Mouse (Mus musculus) MEL (cell line): ENCODE data around the gene Rapgef6. TPM values are rescaled to one million over a fixed set of nuclear protein-coding genes. Genes with fewer than 3 reads are reported as not detected.

Experiments
- DNase-seq: peaks from one replicate; pipeline ENCODE4 v3.0.0; 2011; ENCODE audit warnings: low read depth, low spot score
- H3K27ac ChIP-seq: 2 replicates; pipeline ENCODE4 v1.5.1; 2012; ENCODE audit warnings: low read depth, mild to moderate bottlenecking, control low read depth, low read length, moderate library complexity; ENCODE audit not compliant: control insufficient read depth
- H3K27me3 ChIP-seq, 2 experiments: fragments of 150-350 bp in 1 of 2; sonication (generic) in 1 of 2; 2 replicates each; pipeline ENCODE4 v1.6.1; 2012; ENCODE audit warnings: low read length in 2 of 2, mild to moderate bottlenecking in 2 of 2, improper control_type of control experiment in 1 of 2, moderate library complexity in 1 of 2; ENCODE audit not compliant: insufficient read depth in 2 of 2, control insufficient read depth in 1 of 2
- H3K36me3 ChIP-seq, 2 experiments: 2 replicates each; pipeline ENCODE4 v1.6.1; 2012 to 2014; ENCODE audit warnings: low read length in 2 of 2, improper control_type of control experiment in 1 of 2, inconsistent platforms in 1 of 2, mild to moderate bottlenecking in 1 of 2; ENCODE audit not compliant: insufficient read depth in 2 of 2, control insufficient read depth in 1 of 2
- H3K4me1 ChIP-seq, 2 experiments: fragments of 150-350 bp in 1 of 2; sonication (generic) in 1 of 2; 2 replicates each; pipeline ENCODE4 v1.6.1; 2012; ENCODE audit warnings: low read length in 2 of 2, improper control_type of control experiment in 1 of 2, mild to moderate bottlenecking in 1 of 2; ENCODE audit not compliant: insufficient read depth in 2 of 2, control insufficient read depth in 1 of 2
- H3K4me3 ChIP-seq, 2 experiments: fragments of 150-350 bp in 1 of 2; sonication (generic) in 1 of 2; 2 replicates each; pipeline ENCODE4 v1.5.1; 2012; ENCODE audit warnings: low read depth in 2 of 2, low read length in 2 of 2, mild to moderate bottlenecking in 2 of 2, moderate library complexity in 2 of 2, control low read depth in 1 of 2, improper control_type of control experiment in 1 of 2; ENCODE audit not compliant: control insufficient read depth in 1 of 2, insufficient read depth in 1 of 2
- H3K79me2 ChIP-seq: 2 replicates; pipeline ENCODE4 v1.6.1; 2012; ENCODE audit warnings: mild to moderate bottlenecking, low read length, moderate library complexity; ENCODE audit not compliant: control insufficient read depth, poor library complexity, insufficient read depth
- H3K9ac ChIP-seq: 2 replicates; pipeline ENCODE4 v1.6.1; 2012; ENCODE audit warnings: low read depth, mild to moderate bottlenecking, control low read depth, low read length, moderate library complexity; ENCODE audit not compliant: control insufficient read depth, poor library complexity, severe bottlenecking
- H3K9me3 ChIP-seq: fragments of 150-350 bp; sonication (generic); replicated peaks from 2 replicates; pipeline ENCODE4 v1.6.1; 2012; ENCODE audit warnings: mild to moderate bottlenecking, low read length, improper control_type of control experiment, moderate library complexity; ENCODE audit not compliant: insufficient read depth
- BHLHE40 ChIP-seq: IDR thresholded peaks from 2 replicates; pipeline ENCODE4 v1.6.1; 2012; ENCODE audit warnings: low read depth, mild to moderate bottlenecking, inconsistent platforms, low read length, improper control_type of control experiment, borderline replicate concordance
- CHD1 ChIP-seq: IDR thresholded peaks from 2 replicates; pipeline ENCODE4 v1.6.1; 2012; ENCODE audit warnings: low read depth, mild to moderate bottlenecking, inconsistent platforms, low read length, improper control_type of control experiment
- CHD2 ChIP-seq: IDR thresholded peaks from 2 replicates; pipeline ENCODE4 v1.6.1; 2011; ENCODE audit warnings: low read length, improper control_type of control experiment
- CTCF ChIP-seq, 3 experiments: IDR thresholded peaks in 2 of 3; conservative IDR thresholded peaks in 1 of 3; 2 replicates each; pipeline ENCODE4 v1.5.1; 2011 to 2012; ENCODE audit warnings: low read length in 3 of 3, low read depth in 2 of 3, mild to moderate bottlenecking in 2 of 3, improper control_type of control experiment in 1 of 3, inconsistent platforms in 1 of 3, mixed read lengths in 1 of 3, moderate library complexity in 1 of 3; ENCODE audit not compliant: control insufficient read depth in 1 of 3, insufficient read depth in 1 of 3, poor library complexity in 1 of 3, severe bottlenecking in 1 of 3
- EP300 ChIP-seq, 2 experiments: IDR thresholded peaks; 2 replicates each; pipeline ENCODE4 v1.6.1; 2011; ENCODE audit warnings: improper control_type of control experiment in 2 of 2, low read length in 2 of 2, low read depth in 1 of 2, mild to moderate bottlenecking in 1 of 2
- ETS1 ChIP-seq: IDR thresholded peaks from 2 replicates; pipeline ENCODE4 v1.6.1; 2012; ENCODE audit warnings: low read depth, mild to moderate bottlenecking, inconsistent platforms, low read length, improper control_type of control experiment, moderate library complexity
- GATA1 ChIP-seq: IDR thresholded peaks from 2 replicates; pipeline ENCODE4 v1.6.1; 2011; ENCODE audit warnings: low read depth, low read length, improper control_type of control experiment
- HCFC1 ChIP-seq: IDR thresholded peaks from 2 replicates; pipeline ENCODE4 v1.6.1; 2012; ENCODE audit warnings: low read depth, mild to moderate bottlenecking, inconsistent platforms, low read length, improper control_type of control experiment, moderate library complexity
- JUND ChIP-seq: IDR thresholded peaks from 2 replicates; pipeline ENCODE4 v1.6.1; 2011; ENCODE audit warnings: low read depth, mild to moderate bottlenecking, improper control_type of control experiment, low read length
- KAT2A ChIP-seq: conservative IDR thresholded peaks from 2 replicates; pipeline ENCODE4 v1.6.1; 2012; ENCODE audit warnings: low read depth, low read length, improper control_type of control experiment, inconsistent platforms
- MAFK ChIP-seq: IDR thresholded peaks from 2 replicates; pipeline ENCODE4 v1.6.1; 2011; ENCODE audit warnings: low read depth, mild to moderate bottlenecking, low read length, improper control_type of control experiment, borderline replicate concordance
- MAX ChIP-seq: IDR thresholded peaks from 2 replicates; pipeline ENCODE4 v1.6.1; 2011; ENCODE audit warnings: low read length, improper control_type of control experiment
- MAZ ChIP-seq: IDR thresholded peaks from 2 replicates; pipeline ENCODE4 v1.6.1; 2012; ENCODE audit warnings: low read depth, mild to moderate bottlenecking, inconsistent platforms, low read length, improper control_type of control experiment
- MEF2A ChIP-seq: IDR thresholded peaks from 2 replicates; pipeline ENCODE4 v1.6.1; 2014; ENCODE audit warnings: low read depth, mild to moderate bottlenecking, inconsistent platforms, low read length, improper control_type of control experiment; ENCODE audit not compliant: poor library complexity, insufficient replicate concordance, severe bottlenecking; ENCODE audit errors: extremely low read depth
- MYB ChIP-seq: IDR thresholded peaks from 2 replicates; pipeline ENCODE4 v1.6.1; 2011; ENCODE audit warnings: mild to moderate bottlenecking, low read depth, low read length, improper control_type of control experiment
- MYC ChIP-seq: IDR thresholded peaks from 2 replicates; pipeline ENCODE4 v1.6.1; 2011; ENCODE audit warnings: low read depth, mild to moderate bottlenecking, low read length, improper control_type of control experiment, moderate library complexity
- NELFE ChIP-seq: IDR thresholded peaks from 2 replicates; pipeline ENCODE4 v1.6.1; 2011; ENCODE audit warnings: low read depth, low read length, improper control_type of control experiment
- NRF1 ChIP-seq: IDR thresholded peaks from 2 replicates; pipeline ENCODE4 v1.6.1; 2014; ENCODE audit warnings: low read depth, mild to moderate bottlenecking, inconsistent platforms, low read length, improper control_type of control experiment, moderate library complexity; ENCODE audit not compliant: poor library complexity, insufficient read depth, severe bottlenecking
- POLR2AphosphoS2 ChIP-seq: IDR thresholded peaks from 2 replicates; pipeline ENCODE4 v1.6.1; 2011; ENCODE audit warnings: low read length, improper control_type of control experiment
- POLR2AphosphoS5 ChIP-seq: IDR thresholded peaks from 2 replicates; pipeline ENCODE4 v1.6.1; 2012; ENCODE audit warnings: low read depth, borderline replicate concordance, mild to moderate bottlenecking, inconsistent platforms, low read length, moderate library complexity, mixed read lengths
- RAD21 ChIP-seq: IDR thresholded peaks from 2 replicates; pipeline ENCODE4 v1.6.1; 2011; ENCODE audit warnings: mild to moderate bottlenecking, low read depth, low read length, improper control_type of control experiment
- RCOR1 ChIP-seq: IDR thresholded peaks from 2 replicates; pipeline ENCODE4 v1.6.1; 2012; ENCODE audit warnings: low read depth, mild to moderate bottlenecking, inconsistent platforms, low read length, improper control_type of control experiment
- SIN3A ChIP-seq: IDR thresholded peaks from 2 replicates; pipeline ENCODE4 v1.6.1; 2012; ENCODE audit warnings: low read length, improper control_type of control experiment, inconsistent platforms
- SMC3 ChIP-seq: IDR thresholded peaks from 2 replicates; pipeline ENCODE4 v1.6.1; 2011; ENCODE audit warnings: low read depth, low read length, improper control_type of control experiment
- TAL1 ChIP-seq: IDR thresholded peaks from 2 replicates; pipeline ENCODE4 v1.6.1; 2012; ENCODE audit warnings: mild to moderate bottlenecking, inconsistent platforms, low read length, moderate library complexity, mixed read lengths
- TBP ChIP-seq: IDR thresholded peaks from 2 replicates; pipeline ENCODE4 v1.8.0; 2011; ENCODE audit warnings: low read depth, low read length, improper control_type of control experiment
- TCF12 ChIP-seq: IDR thresholded peaks from 2 replicates; pipeline ENCODE4 v1.6.1; 2014; ENCODE audit warnings: low read depth, mild to moderate bottlenecking, inconsistent platforms, low read length, improper control_type of control experiment, moderate library complexity
- UBTF ChIP-seq: IDR thresholded peaks from 2 replicates; pipeline ENCODE4 v1.6.1; 2012; ENCODE audit warnings: low read depth, mild to moderate bottlenecking, inconsistent platforms, low read length, improper control_type of control experiment, moderate library complexity, borderline replicate concordance; ENCODE audit not compliant: insufficient read depth
- USF1 ChIP-seq: IDR thresholded peaks from 2 replicates; pipeline ENCODE4 v1.6.1; 2014; ENCODE audit warnings: low read depth, mild to moderate bottlenecking, inconsistent platforms, low read length, improper control_type of control experiment, moderate library complexity
- USF2 ChIP-seq, 2 experiments: IDR thresholded peaks; 2 replicates each; pipeline ENCODE4 v1.6.1; 2011 to 2012; ENCODE audit warnings: improper control_type of control experiment in 2 of 2, low read length in 2 of 2, borderline replicate concordance in 1 of 2, inconsistent platforms in 1 of 2, low read depth in 1 of 2, mild to moderate bottlenecking in 1 of 2; ENCODE audit not compliant: insufficient read depth in 1 of 2
- ZC3H11A ChIP-seq: IDR thresholded peaks from 2 replicates; pipeline ENCODE4 v1.6.1; 2012; ENCODE audit warnings: low read depth, mild to moderate bottlenecking, inconsistent platforms, low read length, improper control_type of control experiment
- ZKSCAN1 ChIP-seq: IDR thresholded peaks from 2 replicates; pipeline ENCODE4 v1.6.1; 2012; ENCODE audit warnings: low read depth, mild to moderate bottlenecking, inconsistent platforms, low read length, improper control_type of control experiment, moderate library complexity
- ZMIZ1 ChIP-seq: IDR thresholded peaks from 2 replicates; pipeline ENCODE4 v1.6.1; 2012; ENCODE audit warnings: low read depth, mild to moderate bottlenecking, inconsistent platforms, low read length, improper control_type of control experiment, moderate library complexity
- ZNF384 ChIP-seq: IDR thresholded peaks from 2 replicates; pipeline ENCODE4 v1.6.1; 2012; ENCODE audit warnings: low read depth, mild to moderate bottlenecking, inconsistent platforms, low read length, improper control_type of control experiment
- polyA plus RNA-seq, 2 experiments: library from polyadenylated mRNA; stranded (reverse) in 1 of 2; unstranded in 1 of 2; fragments of >175 nt in 1 of 2; fragments of >200 nt in 1 of 2; gene quantifications; 2 replicates each; pipeline versions ENCODE4 v1.2.1 to v1.2.4; 2012; ENCODE audit warnings: low replicate concordance in 2 of 2, low read depth in 1 of 2; ENCODE audit not compliant: insufficient read length in 2 of 2, insufficient read depth in 1 of 2, missing spikeins in 1 of 2
- total RNA-seq: library from RNA; depleted of rRNA; stranded (reverse); fragments of 300-350 nt; gene quantifications from 2 replicates; pipeline ENCODE4 v1.2.3, GENCODE M21; 2012

Gene Rapgef6
- total and polyA plus RNA-seq, 3 experiments, result 21.1 to 31.8 TPM; not detected in 1

GRCm38 (mm10) chr11:54592585-54592984 lies 69.9 kb downstream of the Rapgef6 start (continued):
- no peak for TF ChIP-seq UBTF
- no peak for TF ChIP-seq ZKSCAN1
- no peak for TF ChIP-seq CHD2

DNA sequence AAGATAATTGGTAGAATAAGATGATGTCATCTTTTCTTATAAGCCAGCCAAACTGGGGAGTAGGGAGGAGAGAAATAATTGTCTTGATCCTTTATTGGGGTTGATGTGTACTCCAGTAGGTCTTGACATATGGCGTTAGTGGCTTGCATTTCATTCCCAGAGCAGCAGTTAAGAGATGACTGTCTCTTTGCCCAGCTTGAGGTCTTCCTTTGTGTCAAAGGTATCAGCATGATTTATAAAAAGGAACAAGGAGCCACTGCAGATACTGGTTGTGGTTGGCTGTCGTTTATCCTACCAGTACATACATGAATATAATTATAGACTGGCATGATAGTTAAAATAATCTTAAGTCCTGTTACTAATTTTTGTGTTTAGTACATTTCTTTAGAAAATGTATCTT lies 71.4 kb downstream of the Rapgef6 start:
- H3K79me2 ChIP-seq, result no peaks in the 10 kb centered on the region; the same call in 1 of the 2 replicates
- peaks cover 13 to 27% of the 10 kb centered on the region in 2 experiments for H3K4me1 ChIP-seq
- H3K4me3 ChIP-seq, result no peak overlapping the region
- TF ChIP-seq HCFC1 (no peak), TCF12 (peak; percentile 88), JUND (no peak), ZKSCAN1 (no peak), NRF1 (no peak), RCOR1 (peak; percentile 78), ZC3H11A (no peak), CHD2 (no peak), MAX (0 out of 2 replicates have a peak, but pooled peaks have one; percentile 10), BHLHE40 (no peak), SIN3A (peak; percentile 75; the same call in 1 of the 2 replicates), MAZ (no peak), ZNF384 (no peak), MEF2A (peak; percentile 92; the same call in 1 of the 2 replicates), EP300 (IDR thresholded peaks at IDR 0.05; ENCODE audit: low read depth in 1 of 2, low read length in 2 of 2) (peak; percentile 90 to 93), USF1 (no peak), TBP (no peak), GATA1 (peak; percentile 83), UBTF (no peak), CHD1 (no peak), MAFK (no peak; the same call in 1 of the 2 replicates), USF2 (IDR thresholded peaks at IDR 0.05; ENCODE audit: borderline replicate concordance in 1 of 2, insufficient read depth in 1 of 2, low read depth in 1 of 2, low read length in 2 of 2) (no peak), MYB (peak; percentile 52; the same call in 1 of the 2 replicates), KAT2A (no peak), POLR2AphosphoS2 (no peak), POLR2AphosphoS5 (no peak), NELFE (no peak), CTCF (IDR thresholded peaks at IDR 0.05 in 2 of 3, conservative IDR thresholded peaks at IDR 0.05 in 1 of 3; ENCODE audit: control insufficient read depth in 1 of 3, insufficient read depth in 1 of 3, low read depth in 2 of 3, low read length in 3 of 3, poor library complexity in 1 of 3, severe bottlenecking in 1 of 3) (no peak), TAL1 (peak; percentile 33; the same call in 1 of the 2 replicates), ZMIZ1 (no peak), ETS1 (peak; percentile 91), SMC3 (no peak), RAD21 (no peak), MYC (0 out of 2 replicates have a peak, but pooled peaks have one; percentile 28)

More for the DNA sequence above, 71.4 kb downstream of the Rapgef6 start:
- no peak overlapping the region for H3K27ac ChIP-seq
- H3K9me3 ChIP-seq, result no peaks in the 10 kb centered on the region
- H3K9ac ChIP-seq, result no peak overlapping the region
- peaks cover 3 to 42% of the 10 kb centered on the region in 2 experiments for H3K36me3 ChIP-seq
- DNase-seq, result peak; percentile 78
- H3K27me3 ChIP-seq, result no peaks in the 10 kb centered on the region
